Mouse (Mus musculus) Muller cell, postnatal 12 days (primary cell): ENCODE measurements around the gene Pdhb.
A peak's percentile ranks its signal among the peaks of the same experiment; 100 is the strongest.
"Not testable (repeated sequence)": the region's sequence is repeated elsewhere in the genome, so short reads cannot be mapped to it uniquely, and the experiment has no call there.

Experiments
- DNase-seq: peaks from one replicate; pipeline ENCODE4 v3.0.0-alpha.2; 2015; ENCODE audit errors: inconsistent ontology term

Pdhb gene

DNA sequence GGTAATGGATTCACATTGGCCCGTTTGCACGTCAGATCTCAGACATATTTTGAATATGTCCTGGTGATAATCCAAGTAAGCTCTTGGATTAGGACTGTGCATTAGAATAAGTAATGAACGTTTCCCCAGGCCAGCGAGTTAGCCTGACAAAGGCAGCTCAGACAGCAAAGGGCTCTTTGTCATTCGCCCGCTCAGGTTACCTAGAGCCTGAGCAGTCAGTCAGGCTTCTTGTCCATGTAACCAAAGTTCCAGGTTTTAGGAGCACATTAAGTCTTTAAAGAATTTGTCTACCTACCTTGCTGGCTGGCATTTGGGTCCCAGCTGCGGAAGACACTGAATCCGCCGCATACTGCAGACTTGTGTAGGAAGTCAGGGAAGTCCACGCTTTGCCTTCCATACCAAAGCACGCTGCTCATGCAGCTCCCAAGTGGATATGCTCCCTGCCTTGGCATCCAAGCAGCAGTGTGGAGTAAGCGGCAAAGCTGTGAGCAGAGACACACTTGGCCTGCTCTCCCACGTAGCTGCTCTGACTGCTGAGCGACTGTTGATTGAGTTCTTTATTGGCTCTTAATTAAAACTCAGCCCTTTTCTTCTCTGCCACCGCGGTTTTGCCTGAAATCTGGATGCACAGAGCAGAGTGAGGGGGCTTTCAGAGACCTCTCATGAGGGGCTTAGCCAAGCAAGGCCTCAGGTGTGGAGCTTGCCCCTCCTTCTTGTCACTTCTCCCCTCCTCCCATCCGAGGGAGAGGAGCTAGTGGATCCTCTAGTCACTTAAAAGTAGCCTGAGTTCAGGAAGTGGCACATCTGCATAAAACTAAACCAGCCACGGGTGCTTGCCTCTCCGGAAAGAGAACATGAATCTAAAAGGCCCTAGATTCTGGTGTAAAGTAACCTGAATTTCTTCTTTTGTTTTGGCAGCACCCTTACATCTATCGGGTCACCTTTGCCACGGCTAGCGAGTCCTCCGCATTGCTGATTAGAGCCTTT is 32.8 kb downstream of the Pdhb start:
- no peak for DNase-seq

- DNase-seq, result peak; percentile 76
Observed at GRCm38 (mm10) chr14:8135130-8135529, 37.7 kb downstream of the Pdhb start.

DNA sequence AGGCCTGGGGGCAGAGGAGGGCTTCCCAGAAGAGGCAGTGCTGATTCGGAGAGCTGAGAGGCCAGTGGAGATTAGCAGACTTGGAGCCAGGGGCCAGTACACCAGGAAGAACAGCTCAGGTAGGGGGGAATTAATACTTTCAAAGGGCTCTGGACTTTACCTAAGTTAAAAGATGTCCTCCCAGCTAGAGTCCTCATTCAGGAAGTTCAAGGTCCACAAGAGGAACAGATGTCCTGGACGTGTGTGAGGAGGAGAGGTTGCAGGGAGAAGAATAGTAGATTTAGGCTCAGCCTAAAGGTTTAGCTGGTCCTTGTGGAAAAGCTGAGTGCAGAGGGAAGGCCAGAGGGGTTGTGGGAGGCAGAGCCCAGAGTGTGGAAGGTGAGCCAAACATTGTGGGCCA is 38.6 kb downstream of the Pdhb start:
- no peak for DNase-seq

GRCm38 (mm10) chr14:8132789-8133188 is 40.0 kb downstream of the Pdhb start:
- DNase-seq, result no peak

DNA sequence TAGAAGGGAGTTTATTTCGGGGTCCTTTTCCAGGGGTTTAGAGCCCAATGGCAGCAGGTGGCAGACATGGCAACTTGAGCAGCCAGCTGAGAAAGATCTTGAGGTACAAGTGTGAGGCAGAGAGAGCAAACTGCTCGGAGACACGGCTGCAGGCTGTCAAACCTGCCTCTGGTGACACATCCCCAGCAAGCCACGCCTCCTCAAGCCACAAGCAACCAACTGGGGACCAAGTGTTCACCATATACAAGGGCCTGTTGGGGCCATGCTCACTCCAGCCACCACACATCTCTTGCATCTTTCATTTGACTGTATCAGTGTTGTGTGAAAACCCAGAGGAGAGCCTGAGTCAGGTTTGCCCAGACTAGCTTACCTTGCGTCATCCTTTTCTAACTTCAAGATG is 44.9 kb downstream of the Pdhb start:
- no peak for DNase-seq

DNA sequence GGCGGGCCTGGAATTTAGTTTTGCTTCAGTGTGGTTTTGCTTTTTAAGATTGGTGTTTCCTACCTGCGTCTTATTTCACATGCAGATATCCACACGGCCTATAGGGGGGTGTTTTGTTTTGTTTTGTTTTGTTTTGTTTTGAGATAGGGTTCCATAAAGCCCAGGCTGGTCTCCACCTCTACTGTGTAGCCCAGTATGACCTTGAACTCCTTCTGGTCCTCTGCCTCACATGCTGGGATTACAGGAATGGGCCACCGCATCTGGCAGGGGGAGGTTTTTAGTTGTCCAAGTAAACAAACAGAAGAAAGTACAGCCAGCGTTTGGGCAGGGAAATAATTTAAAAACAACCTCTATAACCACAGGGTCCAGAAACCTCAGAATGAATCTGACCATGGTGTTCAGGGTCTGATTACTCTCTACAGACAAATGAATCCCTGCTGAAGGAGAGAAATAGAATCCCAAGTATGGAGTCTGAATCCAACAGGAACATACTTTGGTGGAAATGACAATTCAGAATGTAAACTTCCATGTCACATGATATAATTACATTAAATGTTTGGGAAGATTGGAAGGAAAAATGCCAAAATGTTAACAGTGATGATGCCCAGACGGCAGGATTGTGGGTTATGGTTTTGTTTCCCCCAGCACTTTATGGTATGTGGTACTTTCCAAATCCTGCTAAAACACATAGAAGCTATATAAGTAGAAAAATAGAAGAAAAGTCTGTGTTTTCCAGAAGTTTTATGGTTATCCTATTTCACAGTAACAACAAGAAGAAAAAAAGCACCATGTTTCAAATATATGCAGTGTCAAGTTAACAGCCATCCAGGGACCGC is 48.6 kb downstream of the Pdhb start:
- DNase-seq, result no peak

DNA sequence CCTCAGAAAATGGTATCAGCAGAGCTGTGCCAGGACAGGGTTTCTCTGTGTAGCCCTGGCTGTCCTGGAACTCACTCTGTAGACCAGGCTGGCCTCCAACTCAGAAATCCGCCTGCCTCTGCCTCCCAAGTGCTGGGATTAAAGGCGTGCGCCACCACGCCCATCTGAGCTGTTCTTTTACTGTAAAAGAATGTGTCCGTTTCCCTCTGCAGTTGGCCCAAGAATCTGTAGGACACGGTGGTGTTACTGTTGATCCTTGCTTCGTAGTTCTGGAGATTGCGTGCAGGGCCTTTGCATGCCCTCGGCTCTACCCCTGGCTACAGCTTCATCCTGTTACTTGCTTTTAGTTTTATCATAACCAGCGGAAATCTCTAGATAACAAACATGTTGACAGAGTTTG is 49.2 kb downstream of the Pdhb start:
- DNase-seq, result not testable (repeated sequence)

DNA sequence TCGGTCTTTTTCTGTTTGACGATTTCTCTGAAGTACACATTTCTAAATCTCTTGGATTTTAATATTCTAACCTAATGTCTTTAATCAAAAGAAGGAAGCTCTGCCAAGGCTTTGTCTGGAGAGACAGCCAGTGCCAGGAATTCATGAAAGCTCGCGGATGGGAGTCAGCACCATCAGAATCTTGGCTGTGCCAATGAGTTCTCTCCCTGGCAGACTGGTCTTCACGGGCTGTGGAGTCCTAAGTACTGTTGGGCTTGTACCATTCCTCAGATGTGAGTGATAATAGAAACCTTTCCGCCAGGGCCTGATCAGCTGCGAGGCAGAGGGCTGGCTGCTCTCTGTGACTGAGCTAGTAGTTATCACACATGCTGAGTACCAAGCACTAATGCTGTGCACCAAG is 49.7 kb downstream of the Pdhb start:
- DNase-seq, result peak; percentile 68

DNA sequence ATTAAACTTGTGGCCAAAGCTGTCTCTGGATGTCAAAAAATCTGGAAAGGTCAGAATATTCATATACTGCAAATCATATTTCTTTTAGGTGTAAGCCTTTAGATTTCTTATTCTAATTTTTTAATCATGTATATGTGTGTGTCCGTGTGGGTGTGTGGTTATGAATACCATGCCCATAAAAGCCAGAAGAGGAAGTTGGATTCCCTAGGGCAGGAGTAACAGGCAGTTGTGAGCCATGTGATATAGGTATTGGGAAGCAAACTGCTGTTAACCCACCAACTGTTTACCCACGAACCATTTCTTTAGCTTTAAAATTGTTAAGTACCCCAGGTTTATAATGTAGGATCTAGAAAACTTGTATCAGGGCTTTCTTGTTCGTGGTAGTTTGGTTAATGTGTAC is 52.9 kb downstream of the Pdhb start:
- DNase-seq, result no peak

DNA sequence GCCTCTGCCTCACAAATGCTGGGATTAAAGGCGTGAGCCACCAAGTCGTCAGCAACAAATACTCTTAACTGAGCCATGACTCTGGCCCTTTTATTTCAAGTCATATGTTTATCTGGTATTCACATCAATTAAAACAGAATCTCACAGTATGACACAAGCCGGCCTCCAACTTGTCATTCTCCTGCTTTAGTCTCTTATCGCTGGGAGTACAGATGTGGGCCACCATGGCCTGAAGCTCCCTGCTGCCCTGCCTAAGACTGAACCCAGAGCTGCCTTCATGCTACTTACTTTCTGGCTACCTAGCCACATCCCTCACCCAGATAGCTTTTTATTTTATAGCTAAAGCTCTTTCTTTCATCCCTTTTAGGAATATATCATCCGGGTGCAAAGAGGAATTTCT is 53.4 kb downstream of the Pdhb start:
- no peak for DNase-seq

DNA sequence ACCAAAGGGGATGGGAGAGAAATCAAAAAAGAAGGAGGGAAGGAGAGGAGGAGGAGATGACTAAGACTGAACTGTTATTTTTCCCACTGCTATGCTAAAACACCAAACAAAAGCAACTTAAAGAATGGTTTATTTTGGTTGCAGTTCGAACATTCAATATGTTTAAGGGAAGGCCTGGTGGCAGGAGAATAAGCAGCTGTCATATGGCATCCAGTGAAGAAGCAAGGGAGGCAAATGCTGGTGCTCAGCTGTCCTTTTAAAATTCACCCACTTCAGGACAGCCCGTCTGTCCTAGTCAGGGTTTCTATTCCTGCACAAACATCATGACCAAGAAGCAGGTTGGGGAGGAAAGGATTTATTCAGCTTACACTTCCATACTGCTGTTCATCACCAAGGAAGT is 55.5 kb downstream of the Pdhb start:
- no peak for DNase-seq
